Mouse (Mus musculus): Measurements from ENCODE around the gene Pola1.

The Pola1 gene

GRCm38 (mm10) chrX:93631657-93632449, at the start of gene Pola1:
Gene Pola1, minus strand, starts transcription at chrX:93632155.
- peak; percentile 71 to 73 for DNase-seq (ENCODE audit: low spot score in 2 of 2)

GRCm38 (mm10) chrX:93676228-93676627, 44.3 kb upstream of the Pola1 start:
- no peak for DNase-seq (ENCODE audit: low spot score in 2 of 2)

DNA sequence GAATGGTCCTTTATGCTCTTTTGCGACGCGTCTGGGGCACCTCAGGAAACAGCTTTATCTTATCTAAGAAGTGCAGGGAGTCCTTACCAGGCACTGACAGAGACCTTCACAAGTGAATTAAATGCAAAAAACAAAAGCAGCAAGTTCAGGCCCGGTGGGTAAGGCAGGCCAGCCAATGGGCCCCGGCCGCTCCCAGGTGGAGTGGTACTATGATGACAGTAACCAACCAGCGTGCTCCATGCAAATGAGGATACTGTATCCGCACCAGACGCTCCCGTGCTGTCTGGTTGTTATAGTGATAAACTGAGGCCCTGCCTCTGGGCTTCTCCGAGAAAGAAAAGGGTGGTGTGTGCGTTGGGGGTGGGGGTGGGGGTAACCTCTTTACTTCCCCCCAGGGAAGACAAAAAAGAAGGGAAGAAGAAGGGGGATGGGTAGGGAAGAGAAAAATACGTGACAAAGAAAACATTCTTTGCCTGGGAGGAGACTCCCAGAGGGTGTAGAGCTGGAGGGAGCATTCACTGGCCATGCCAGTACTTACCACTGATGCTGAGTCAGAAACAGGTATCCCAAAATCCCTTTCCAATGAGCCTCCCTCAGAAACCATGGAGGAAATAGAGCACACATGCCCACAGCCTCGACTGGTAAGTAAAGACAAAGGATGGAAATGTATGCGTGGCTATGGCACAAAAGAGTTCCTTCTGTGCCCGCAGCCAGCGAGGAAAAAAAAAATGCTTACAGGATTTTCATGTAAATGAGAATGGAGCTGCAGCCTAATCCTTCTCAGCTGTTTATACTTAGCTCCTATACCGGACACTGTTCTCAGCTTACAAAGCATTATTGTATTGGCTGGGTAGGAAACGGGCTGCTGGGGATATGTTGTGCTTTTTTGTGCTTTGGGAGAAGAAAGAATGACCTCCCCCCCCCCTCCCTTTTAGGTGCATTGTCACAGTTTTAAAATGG, 43.2 kb upstream of the Pola1 start:
- DNase-seq (ENCODE audit: low spot score in 2 of 2), result peak; percentile 46 to 52

- no peak for DNase-seq (ENCODE audit: low spot score in 2 of 2)
These were observed 42.5 kb upstream of the Pola1 start for GRCm38 (mm10) chrX:93674432-93674831.

DNA sequence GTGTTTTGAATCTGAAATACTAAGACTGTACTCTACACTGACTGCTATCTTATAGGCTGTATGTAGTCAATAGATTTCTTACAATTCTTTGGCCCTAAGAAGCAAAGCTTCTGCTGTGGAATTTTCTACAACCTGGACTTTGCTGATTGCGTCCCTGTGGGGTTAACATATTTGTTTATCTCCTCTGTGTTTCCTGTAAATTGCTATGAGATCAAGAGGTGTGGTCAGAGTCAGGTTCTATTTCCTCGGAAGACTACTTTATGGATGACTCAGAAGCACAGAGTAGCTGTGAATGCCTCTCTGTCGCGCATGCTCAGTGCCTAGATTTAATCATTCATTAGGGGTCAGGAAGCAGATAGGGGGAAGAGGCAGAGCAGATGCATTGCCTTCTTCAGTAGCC, 32.8 kb upstream of the Pola1 start:
- DNase-seq (ENCODE audit: low spot score in 2 of 2), result no peak

GRCm38 (mm10) chrX:93663919-93664586, 32.1 kb upstream of the Pola1 start:
- DNase-seq (ENCODE audit: low spot score in 2 of 2), result no peak

- no peak for DNase-seq (ENCODE audit: low spot score in 2 of 2)
These were observed 23.2 kb upstream of the Pola1 start for GRCm38 (mm10) chrX:93655153-93655552.

DNA sequence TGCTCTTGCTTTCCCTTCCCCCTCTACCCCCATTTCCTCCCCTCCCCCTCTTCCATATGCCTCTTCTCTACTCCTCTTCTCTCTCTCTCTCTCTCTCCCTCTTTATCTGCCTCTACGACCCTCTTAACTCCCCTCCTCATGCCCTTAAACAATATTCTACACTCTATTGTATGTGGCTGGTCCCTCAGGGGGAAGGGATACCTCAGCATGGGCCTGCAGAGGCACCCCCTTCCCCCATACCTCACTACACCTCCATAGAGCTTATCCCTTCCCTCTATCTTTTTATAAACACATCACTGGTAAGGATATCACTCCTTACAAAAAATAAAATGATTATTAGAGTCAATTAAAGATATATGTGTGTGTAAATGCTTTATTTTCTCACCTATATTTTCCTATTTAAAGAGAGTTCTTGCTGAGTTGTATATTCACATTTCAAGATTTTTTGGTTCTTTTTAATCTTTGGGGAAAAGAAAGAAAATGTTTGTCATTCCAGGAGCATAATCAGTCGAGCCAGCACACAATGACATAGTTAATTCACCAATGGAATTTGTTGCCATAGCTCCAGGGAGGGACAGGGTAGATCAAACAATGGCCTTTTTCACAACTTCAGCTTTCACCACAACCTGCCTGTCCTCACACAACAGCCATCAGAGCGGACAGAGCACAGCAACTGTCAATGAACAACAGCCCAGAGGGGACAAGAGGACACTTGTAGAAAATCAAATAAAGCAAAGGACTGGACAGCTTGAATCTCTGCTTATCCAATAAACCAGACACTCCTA, 22.5 kb upstream of the Pola1 start, which contains the start of gene Pcyt1b:
Gene Pcyt1b, plus strand, starts transcription at position 646 of the 785 bp plus-strand sequence.
- DNase-seq (ENCODE audit: low spot score in 2 of 2), result no peak

DNA sequence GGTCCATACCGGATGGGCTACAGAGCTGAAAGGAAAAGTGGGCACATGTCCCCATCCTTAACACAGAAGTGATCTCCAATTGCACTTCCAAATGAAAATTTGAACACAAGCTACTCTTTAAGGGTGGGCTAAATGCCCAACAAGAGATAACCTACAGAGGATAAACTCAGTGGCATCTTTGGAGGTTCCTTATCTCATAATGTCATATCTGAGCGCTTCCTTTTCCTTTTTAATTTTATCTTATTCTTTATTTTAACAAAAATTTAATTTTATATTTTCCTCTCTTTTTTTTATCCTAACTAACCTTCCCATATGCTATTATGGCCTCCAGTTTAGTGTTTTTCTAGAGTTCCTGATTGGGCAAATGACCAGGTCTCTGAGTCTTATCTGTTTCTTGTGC, 18.8 kb upstream of the Pola1 start:
- no peak for DNase-seq (ENCODE audit: low spot score in 2 of 2)

GRCm38 (mm10) chrX:93644022-93644421, 12.1 kb upstream of the Pola1 start:
- no peak for DNase-seq (ENCODE audit: low spot score in 2 of 2)

DNA sequence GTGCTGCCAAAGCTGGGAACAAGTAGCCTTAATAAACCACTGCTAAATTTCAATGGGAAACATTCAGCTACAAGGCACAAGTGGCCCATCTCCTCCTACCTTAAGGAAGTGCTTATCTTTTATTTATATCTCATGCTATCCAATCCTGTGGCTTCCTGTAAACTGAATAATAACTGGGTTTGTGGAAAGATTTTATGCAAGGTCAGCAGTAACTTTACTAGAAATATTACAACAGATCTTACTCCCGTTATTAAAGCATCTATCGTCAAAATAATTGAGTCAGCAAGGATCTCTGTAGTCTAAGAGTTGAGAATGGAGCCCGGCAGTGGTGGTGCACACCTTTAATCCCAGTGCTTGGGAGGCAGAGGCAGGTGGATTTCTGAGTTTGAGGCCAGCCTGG, 11.6 kb upstream of the Pola1 start:
- no peak for DNase-seq (ENCODE audit: low spot score in 2 of 2)

DNA sequence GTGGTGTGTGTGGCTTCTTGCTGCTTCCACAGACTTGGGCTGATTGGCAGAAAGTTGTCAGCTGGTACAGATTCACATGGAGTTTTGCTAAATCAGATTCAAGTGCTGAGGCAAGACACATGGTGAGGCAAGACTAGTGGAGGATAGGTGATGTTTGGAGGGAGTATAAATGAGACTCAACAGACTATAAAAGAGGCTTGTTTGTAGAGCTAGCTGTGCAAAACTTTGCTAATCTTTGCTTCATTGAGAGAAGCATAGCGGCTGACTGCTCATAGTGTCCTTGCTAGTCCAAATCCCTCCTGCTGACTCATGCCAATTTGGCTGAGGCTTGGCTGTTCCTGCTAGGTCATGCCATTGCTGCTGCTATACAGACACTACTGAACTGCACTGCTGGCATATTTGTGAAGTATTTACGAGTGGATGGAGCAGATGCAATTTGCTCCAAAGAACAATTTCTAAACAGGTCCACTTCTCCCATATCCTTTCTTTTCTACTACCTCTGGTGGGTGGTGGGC, 3.0 kb upstream of the Pola1 start:
- no peak for DNase-seq (ENCODE audit: low spot score in 2 of 2)

DNA sequence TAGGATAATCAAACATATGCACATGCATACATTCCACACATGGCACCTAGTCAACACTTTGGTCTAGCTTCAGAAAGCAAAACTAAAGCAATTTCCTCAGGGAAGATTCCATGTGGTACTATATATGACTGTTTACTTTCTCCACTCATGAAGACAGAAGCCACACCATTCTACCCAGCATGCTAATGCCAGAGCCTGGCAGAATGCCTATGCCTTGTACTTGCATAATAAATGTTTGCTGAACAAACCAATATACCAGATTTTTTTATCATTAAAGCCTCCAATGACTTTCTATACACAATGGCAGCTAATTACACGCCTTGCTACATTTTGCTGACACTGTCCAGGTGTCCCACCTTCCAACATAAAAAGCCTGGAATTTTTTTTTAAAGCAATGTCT, 1.7 kb downstream of the Pola1 start:
- DNase-seq (ENCODE audit: low spot score in 2 of 2), result no peak

GRCm38 (mm10) chrX:93602214-93602613, 29.7 kb downstream of the Pola1 start:
- no peak for DNase-seq (ENCODE audit: low spot score in 2 of 2)

DNA sequence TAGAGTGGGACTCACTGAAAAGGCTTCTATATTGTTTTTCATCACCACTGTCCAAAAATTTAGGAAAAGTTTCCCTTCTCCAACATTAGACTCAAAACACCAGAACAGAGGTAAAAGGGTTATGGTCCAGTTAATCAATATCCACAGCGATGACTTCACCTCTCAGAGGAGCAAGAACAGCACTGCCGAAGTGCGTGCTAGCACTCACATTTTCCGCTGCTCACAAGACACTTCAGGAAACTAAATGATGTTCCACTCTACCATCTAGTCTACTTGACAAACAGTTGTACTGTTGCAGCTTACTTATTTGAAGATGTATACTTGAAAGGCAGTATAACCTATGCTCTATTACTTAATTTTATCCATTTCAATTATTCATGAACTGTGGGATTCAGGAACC, 37.7 kb downstream of the Pola1 start:
- DNase-seq (ENCODE audit: low spot score in 2 of 2), result no peak

GRCm38 (mm10) chrX:93580931-93581330, 51.0 kb downstream of the Pola1 start:
- no peak for DNase-seq (ENCODE audit: low spot score in 2 of 2)

- DNase-seq (ENCODE audit: low spot score in 2 of 2), result no peak
These were observed 74.8 kb downstream of the Pola1 start for GRCm38 (mm10) chrX:93557171-93557570.

- no peak for DNase-seq (ENCODE audit: low spot score in 2 of 2)
These were observed 92.2 kb downstream of the Pola1 start for GRCm38 (mm10) chrX:93539779-93540178.

DNA sequence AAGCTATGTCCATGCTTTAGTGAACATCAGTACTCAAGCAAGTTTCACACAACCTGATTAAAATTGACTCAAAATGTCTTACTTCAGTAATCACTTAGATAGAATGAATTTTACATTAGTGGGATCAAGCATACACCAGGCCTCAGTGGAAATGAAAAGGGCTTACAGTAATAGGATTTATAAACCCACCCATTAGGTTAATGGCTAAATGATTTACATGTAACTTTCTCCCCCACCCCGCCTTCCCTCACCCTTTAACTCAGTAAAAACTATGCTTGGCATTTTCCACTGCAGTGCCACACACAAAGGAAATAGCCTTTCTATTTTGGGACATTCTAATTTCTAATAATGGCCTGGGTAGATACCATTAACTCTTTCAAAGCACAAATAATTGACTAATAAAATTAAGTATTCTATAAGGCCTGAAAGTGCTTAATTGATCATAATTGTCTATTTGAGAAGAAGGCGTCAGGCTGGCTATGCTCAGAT, 129.0 kb downstream of the Pola1 start:
- DNase-seq (ENCODE audit: low spot score in 2 of 2), result no peak

- no peak for DNase-seq (ENCODE audit: low spot score in 2 of 2)
These were observed 134.4 kb downstream of the Pola1 start for GRCm38 (mm10) chrX:93497597-93497996.

DNA sequence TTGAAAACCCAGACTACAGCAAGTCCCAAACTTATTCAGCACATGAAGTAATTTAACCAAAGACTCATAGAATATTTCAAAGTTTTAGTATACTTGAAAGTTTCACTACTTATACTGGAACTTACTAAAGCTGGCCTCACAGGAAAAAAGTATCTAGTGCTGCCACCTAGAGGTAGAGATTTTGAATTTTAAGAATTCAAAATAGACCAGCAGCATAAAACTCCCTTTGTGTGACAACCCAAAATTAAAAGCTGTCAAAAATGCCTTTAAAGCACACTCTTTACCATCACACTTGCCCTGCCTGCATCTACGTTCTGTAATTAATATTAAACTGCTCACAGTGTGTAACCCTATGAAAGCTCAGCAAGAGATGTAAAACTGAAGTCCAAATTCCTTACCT, 166.2 kb downstream of the Pola1 start:
- no peak for DNase-seq (ENCODE audit: low spot score in 2 of 2)

Data from frontal cortex, postnatal 14 days (tissue).